Mouse (Mus musculus) cerebellum, adult (tissue): ENCODE results near the gene Teddm2.
"Not testable (repeated sequence)": the region's sequence is repeated elsewhere in the genome, so short reads cannot be mapped to it uniquely, and the experiment has no call there.

Experiments used
- ATAC-seq: cut with Nextera tagmentation; 2 replicates; pipeline ENCODE4 v1.9.2; 2017; ENCODE audit warnings: mild to moderate bottlenecking, moderate library complexity, mixed read lengths; ENCODE audit not compliant: insufficient number of reproducible peaks, low FRiP score, low TSS enrichment

The Teddm2 gene

GRCm38 (mm10) chr1:153905884-153906283, 5.9 kb upstream of the Teddm2 start:
- ATAC-seq = no peak

DNA sequence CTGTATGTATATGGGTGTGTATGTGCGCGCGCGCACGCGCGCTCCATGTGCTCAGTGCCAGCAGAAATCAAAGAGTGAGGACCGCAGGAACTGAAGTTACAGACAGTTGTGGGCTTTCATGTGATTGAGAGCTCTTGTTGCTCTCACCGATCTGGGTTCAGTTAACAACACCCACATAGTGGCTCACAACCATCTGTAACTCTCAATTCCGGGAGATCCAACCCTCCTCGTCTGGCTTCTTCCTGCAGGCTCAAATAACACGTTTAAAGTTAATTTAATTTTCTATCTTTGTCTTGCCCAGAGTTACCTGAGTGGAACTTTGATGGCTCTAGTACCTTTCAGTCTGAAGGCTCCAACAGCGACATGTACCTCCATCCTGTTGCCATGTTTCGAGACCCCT, 4.2 kb upstream of the Teddm2 start:
- ATAC-seq = no peak

GRCm38 (mm10) chr1:153903006-153903405, 3.0 kb upstream of the Teddm2 start:
- ATAC-seq = no peak

GRCm38 (mm10) chr1:153900860-153901730, 1.1 kb upstream of the Teddm2 start:
- no peak for ATAC-seq

DNA sequence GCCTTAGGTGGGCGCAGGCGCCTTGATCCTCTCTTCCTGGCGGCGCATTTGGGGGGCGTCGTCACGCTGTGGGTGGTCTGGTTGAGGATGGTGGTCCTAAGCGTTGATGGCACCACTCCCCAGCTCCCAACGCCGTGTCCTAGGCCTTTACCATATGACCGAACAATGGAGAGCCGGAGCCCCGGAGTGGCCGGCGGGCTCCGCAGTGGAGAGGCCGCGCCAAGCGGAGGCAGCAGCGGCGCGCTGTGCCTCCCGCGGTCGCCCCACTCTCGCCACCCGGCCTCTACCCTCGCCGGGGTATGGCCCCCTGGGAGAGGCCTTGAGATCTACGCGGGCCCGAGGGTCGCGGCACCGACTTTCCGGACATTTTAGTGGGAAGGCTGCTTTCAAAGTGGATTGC, 353 bp upstream of the Teddm2 start:
- ATAC-seq = peak; percentile 27; the same call in 1 of the 2 replicates

DNA sequence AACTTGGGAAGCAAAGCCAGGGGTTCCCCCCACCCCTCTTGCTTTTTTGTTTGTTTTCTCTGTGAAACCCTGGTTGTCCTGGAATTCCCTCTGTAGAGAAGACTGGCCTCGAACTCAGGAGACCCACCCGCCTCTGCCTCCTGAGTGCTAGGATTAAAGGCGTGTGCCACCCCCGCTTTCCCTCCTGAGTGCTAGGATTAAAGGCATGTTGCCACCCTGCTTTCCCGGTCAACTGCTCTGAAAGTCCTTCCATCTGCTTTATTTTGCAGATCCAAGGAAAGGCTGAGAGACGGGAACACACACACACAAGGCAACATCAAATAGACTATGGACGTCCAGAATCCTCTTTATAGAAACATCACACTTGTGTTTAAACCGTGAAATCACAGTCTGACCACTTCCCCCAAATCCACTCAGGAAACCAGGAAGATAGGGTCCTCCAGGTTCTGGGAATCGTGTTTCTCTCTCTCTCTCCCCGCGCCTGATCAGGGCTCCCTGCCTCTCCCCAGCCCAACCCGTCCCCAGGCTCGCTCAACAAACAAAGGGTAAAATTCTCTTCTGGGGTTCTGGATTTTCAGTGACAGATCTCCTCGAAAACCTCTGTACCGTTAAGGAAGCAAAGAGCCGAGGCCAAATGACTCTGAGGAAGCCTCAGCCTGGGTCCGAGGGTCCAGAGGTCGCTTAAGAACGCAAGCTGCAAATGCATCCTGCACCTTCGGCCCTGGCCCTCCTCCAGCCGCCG, 868 bp downstream of the Teddm2 start:
- ATAC-seq = peak; percentile 15

DNA sequence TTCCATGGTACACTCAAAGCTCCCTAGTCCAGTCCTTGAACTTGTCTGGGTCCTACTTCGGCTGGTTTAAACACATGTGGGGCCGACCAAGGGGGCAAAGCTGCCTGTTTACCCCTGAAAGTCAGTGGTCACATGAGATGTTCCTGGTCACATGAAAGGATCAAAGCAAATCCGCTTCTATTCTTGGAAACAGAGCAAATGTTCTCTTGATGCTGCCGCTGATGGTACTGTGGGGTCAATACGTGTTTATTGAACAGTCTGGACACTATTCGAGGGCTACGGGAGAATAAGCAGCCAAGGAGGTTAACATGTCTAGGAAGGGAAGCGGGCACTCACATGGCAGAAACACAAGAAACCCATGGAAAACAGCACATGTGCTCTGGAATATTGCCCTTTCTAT, 2.8 kb downstream of the Teddm2 start:
- no peak for ATAC-seq

DNA sequence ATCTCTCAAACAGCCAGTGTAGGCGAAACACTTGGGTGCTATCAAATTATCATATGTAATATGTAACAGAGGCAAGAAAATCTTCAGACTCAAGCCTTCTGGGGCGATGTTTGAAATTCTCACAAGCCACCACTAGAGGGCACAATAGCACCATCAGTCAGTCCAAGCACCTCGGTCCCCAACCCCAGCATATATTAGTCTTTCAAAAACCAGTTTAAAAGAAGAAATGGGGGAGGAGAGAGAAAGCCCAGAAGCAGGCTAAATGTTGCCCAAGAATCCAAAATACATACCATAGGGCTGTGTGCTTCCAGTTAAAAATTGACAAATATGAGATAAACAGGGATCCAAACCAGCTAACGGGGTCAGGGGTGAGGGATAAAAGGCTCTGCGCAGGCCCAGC, 5.0 kb downstream of the Teddm2 start:
- ATAC-seq = no peak

- no peak for ATAC-seq
Measured at GRCm38 (mm10) chr1:153894201-153894893, 5.7 kb downstream of the Teddm2 start.

DNA sequence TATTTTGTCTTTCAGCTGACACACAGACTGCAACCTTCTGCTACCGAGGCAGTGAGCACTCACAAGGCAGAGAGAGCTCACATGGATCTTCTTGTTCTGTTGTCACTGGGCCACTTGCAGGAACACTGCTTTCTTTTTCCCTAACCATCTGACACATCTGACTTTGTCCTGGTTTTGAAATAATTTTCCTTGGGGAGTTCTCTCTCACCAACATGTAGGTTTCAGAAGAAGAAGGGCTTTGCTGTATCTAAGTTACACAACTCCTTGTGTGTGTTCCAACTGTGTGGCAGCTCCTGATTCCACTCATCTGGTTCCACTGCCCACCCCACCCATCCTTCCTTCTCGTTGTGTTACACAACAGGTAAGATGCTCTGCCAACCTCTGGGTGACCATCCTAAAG, 6.3 kb downstream of the Teddm2 start:
- no peak for ATAC-seq

- ATAC-seq = no peak
Measured at GRCm38 (mm10) chr1:153891442-153891841, 8.6 kb downstream of the Teddm2 start, which contains the start of gene Teddm1a. Teddm1a (plus strand) TSS chr1:153891742.

GRCm38 (mm10) chr1:153890121-153890520, 9.9 kb downstream of the Teddm2 start:
- no peak for ATAC-seq

DNA sequence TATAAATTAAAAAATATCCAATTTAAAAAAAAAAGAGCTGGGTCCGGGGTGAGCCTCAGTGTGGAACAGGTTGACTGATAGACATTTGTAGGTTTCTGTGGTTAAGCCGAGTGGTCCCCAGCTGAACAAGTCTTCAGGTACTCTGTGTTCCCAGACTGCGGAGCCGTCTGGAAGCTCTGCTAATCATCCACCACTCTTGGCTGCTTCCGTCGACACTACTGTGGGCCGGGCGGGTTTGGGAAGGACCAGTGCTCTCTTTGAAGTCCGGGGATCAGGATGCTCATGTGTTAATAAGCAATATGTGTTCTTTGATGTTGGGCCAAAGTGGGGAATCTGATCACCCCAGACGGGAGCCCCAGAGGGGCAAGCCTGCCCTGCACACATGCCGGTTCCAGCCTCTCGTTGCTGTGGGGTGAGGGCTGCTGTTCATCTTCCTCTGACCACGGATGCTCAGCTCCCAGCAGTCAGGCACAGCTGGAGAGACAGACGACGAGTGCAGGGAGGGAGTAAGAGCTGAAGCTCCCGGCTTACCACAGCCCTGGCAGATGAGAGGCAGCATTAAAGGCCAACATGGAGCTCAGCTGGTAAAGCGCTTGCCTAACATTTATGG, 13.9 kb downstream of the Teddm2 start:
- no peak for ATAC-seq

GRCm38 (mm10) chr1:153880391-153880790, 19.6 kb downstream of the Teddm2 start:
- not testable (repeated sequence) for ATAC-seq

DNA sequence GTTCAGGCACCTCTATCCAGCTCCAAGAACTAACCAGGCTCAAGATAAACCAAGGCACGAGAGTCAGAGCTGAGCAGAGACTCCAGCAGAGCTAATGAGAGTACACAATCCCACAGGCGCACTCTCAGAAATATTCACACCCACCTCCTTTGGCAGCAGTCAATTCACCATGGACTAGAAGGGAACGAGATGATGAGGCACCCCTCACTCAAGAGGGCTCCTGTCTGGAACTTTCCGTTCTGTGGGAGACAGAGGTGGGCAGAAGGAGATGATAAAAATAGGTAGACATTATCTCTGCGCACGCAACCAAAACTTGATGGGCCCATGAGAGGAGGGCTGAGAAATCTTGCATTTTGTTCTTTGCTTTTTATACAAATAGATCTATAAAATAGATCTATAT, 26.0 kb downstream of the Teddm2 start, which contains the start of gene Teddm1b:
Teddm1b (plus strand) TSS at position 301 of the 400 bp plus-strand sequence.
- ATAC-seq = no peak

DNA sequence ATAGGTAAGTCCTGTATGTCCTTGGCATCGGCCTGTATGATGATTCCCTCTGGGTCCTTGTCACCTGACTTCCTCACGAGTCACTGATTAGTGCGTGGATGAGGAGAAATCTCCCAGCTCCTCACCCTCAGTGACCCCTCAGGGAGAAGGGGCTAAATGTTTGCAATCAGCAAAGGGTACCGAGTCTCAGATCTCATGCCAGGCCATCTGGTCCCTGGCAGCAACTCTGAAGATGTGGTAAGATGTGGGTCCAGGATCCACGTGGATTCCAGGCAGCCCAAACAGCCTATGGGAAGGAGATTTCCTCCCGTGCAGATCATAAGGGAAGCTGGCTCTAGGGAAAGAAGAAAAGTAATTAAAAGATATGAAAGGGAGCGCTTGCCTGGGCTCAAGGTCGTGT, 44.1 kb downstream of the Teddm2 start:
- no peak for ATAC-seq

DNA sequence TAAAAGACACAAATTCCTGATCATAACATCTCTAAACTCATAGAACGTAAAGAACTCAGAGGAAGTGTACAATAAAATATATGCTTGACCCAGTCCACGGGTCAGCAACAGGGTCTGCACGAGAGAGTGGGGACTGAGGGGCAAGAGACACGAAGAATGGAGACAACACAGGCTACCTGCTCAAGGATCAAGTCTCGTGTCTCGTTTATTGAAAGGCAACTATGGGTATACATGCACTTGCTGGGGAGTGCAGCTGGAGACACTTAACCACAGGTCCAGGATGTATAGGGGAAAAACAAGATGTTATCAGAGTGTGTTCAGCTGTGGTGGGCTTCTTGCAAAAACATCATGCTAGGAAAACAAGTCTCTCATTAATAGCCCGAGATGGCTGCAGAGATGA, 47.3 kb downstream of the Teddm2 start:
- not testable (repeated sequence) for ATAC-seq

DNA sequence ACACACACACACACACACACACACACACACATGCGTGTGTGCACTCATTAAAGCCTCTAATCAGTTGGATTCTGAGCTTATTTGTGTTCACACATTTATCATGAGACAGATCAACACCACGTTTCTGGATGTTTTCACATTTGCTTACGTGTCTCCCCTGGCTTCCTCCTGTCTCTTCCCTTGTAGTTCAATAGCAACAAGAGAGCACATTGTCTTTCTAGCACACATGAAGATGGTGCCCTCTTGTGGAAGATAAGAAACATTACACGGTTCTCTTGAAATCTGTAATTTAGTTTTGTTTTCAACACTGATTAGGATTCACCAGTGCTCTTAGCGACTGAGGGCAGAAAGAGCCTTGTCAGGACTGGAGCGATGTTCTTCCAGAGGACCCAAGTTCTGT, 53.2 kb downstream of the Teddm2 start:
- ATAC-seq = no peak; the same call in 1 of the 2 replicates

- ATAC-seq = no peak
Measured at GRCm38 (mm10) chr1:153846420-153846819, 53.6 kb downstream of the Teddm2 start.

DNA sequence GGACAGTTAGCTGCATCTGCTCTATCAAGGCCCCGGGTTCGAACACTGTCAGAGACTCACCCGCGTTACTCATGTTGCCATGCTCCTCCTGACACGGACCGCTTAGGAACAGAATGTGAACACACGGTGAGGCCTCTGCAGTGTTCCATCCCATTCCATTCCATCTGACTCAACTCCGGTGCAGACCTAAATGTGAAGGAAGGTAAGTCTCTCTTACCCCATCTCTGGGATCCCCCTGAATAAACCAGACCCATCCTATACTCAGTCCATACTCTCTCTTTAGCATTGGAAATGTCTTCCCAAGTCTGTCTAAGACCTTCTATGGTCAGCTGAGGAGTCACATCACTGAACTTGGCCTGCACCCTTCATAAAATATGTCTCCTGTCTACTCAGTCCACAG, 56.0 kb downstream of the Teddm2 start, which contains the start of gene Rgsl1:
Rgsl1 (minus strand) TSS at position 101 of the 400 bp plus-strand sequence.
- ATAC-seq = no peak
